Mouse (Mus musculus) liver, embryonic 11.5 days (tissue): Measurements from ENCODE around the gene G6pc2. TPM values are rescaled to one million over a fixed set of nuclear protein-coding genes. Genes with fewer than 3 reads are reported as not detected.

Experiments
- ATAC-seq: fragments of 200-750 bp; cut with Nextera tagmentation; replicated peaks from 2 replicates; pipeline ENCODE4 v1.8.0; 2017; ENCODE audit warnings: moderate number of reproducible peaks, mild to moderate bottlenecking, moderate TSS enrichment, moderate library complexity; ENCODE audit not compliant: low FRiP score
- DNase-seq: peaks from one replicate; pipeline ENCODE4 v3.0.0-alpha.2; 2017; ENCODE audit warnings: low spot score
- H3K27ac ChIP-seq: fragments of 300-500 bp; sonication (generic); 2 replicates; pipeline ENCODE4 v1.5.1; 2014; ENCODE audit warnings: mild to moderate bottlenecking, low read depth, low read length, control low read depth
- H3K27me3 ChIP-seq: fragments of 300-500 bp; sonication (generic); replicated peaks from 2 replicates; pipeline ENCODE4 v1.6.1; 2014; ENCODE audit warnings: low read length, mixed read lengths; ENCODE audit not compliant: control insufficient read depth, insufficient read depth
- H3K36me3 ChIP-seq: fragments of 300-500 bp; sonication (generic); 2 replicates; pipeline ENCODE4 v1.6.1; 2014; ENCODE audit warnings: mild to moderate bottlenecking, low read length, moderate library complexity, mixed read lengths; ENCODE audit not compliant: control insufficient read depth, insufficient read depth
- H3K4me1 ChIP-seq: fragments of 300-500 bp; sonication (generic); replicated peaks from 2 replicates; pipeline ENCODE4 v1.6.1; 2014; ENCODE audit warnings: low read length, mixed read lengths; ENCODE audit not compliant: control insufficient read depth, insufficient read depth
- H3K4me2 ChIP-seq: fragments of 300-500 bp; sonication (generic); 2 replicates; pipeline ENCODE4 v1.6.1; 2014; ENCODE audit warnings: mild to moderate bottlenecking, control low read depth, moderate library complexity
- H3K4me3 ChIP-seq: fragments of 300-500 bp; sonication (generic); 2 replicates; pipeline ENCODE4 v1.5.1; 2014; ENCODE audit warnings: low read depth, low read length, control low read depth
- H3K9ac ChIP-seq: fragments of 300-500 bp; sonication (generic); 2 replicates; pipeline ENCODE4 v1.6.1; 2014; ENCODE audit warnings: low read depth, low read length, control low read depth
- H3K9me3 ChIP-seq: fragments of 300-500 bp; sonication (generic); 2 replicates; pipeline ENCODE4 v1.6.1; 2016; ENCODE audit warnings: low read length, inconsistent platforms, mixed read lengths; ENCODE audit not compliant: control insufficient read depth
- WGBS: fragments of 180-500 bp; shearing (Covaris S2); extraction: QIAGEN DNeasy Blood & Tissue Kit; methylation state at CpG from one replicate; pipeline ENCODE4 v1.1.7; 2014; 5-methylcytosine and 5-hydroxymethylcytosine counted together
- polyA plus RNA-seq: library from polyadenylated mRNA; unstranded; fragments of >200 nt; fragmentation: Nextera tagmentation; extraction: Ambion mirVana; gene quantifications from 2 replicates; pipeline ENCODE4 v1.2.1, GENCODE M21; 2014

Gene G6pc2
- polyA plus RNA-seq, 1 experiment from 2014 or later = not detected

DNA sequence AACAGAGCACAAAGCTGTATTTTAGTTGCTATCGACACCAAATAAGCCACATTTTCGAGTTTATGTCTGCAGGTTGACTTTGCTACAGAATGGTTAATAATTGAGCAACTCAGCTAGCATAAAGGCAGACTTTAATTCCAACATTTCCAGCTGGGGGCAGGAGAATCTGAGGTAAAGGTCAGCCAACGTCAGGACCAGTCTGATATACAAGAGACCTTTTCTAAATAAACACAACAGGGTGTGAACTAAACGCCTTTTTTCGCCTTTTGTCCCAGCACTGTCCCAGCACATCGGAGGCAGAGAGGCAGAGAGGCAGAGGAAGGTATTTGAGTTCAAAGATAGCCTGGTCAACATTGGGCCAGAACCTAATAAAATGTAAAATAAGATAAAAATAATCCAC, 5.7 kb upstream of the G6pc2 start:
- Histone ChIP-seq H3K9me3 (no peaks in the 10 kb centered on the region), H3K4me3 (peak overlapping the region; percentile 75), H3K9ac (peak overlapping the region; percentile 79), H3K27me3 (no peaks in the 10 kb centered on the region), H3K4me2 (peak overlapping the region; percentile 75), H3K4me1 (peaks cover 3% of the 10 kb centered on the region; the same call in 1 of the 2 replicates), H3K27ac (0 out of 2 replicates have a peak overlapping the region, but pooled peaks have one; percentile 71), H3K36me3 (peaks cover 17% of the 10 kb centered on the region)
- 21% methylated on average over 6 of the region's 6 CpGs for WGBS
- DNase-seq = no peak
- no peak for ATAC-seq

DNA sequence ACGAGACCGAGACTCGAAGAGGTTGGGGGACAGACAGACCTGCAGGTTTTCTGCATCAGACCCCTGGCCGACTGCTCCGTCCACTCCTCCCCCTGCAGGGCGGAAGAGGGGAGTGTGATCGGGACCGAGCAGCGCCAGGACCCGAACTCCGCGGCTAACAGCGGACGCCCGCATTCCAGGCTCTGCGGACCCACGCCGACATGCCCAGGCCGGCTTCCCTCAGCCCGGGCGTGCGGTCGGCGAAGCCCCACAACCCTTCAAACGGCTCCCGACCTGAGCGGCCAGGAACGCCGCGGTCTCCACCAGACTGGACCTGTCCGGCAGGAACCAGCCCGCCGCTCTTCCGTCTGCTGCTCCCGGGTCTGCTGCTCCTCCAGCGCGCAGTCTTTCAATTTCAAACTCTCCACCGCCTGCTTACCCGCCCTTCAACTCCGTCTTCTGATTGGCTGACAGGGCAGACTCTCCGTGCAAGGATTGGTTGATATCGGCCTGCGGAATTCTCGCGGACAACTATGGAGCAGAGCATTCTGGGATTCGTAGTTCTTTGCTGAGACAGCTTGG, 5.0 kb upstream of the G6pc2 start, which contains the start of gene Spc25:
Gene Spc25, minus strand, starts transcription at position 404 of the 561 bp plus-strand sequence.
- under 1% methylated on average over 46 of the region's 46 CpGs for WGBS
- Histone ChIP-seq H3K4me2 (peak within 1 kb of the TSS; percentile 75), H3K4me3 (peak within 1 kb of the TSS; percentile 75), H3K4me1 (peaks cover 3% of the 10 kb centered on the region; the same call in 1 of the 2 replicates), H3K9ac (peak within 1 kb of the TSS; percentile 79), H3K9me3 (no peaks in the 10 kb centered on the region), H3K27ac (peak within 1 kb of the TSS; percentile 71), H3K36me3 (peaks cover 16% of the 10 kb centered on the region), H3K27me3 (no peaks in the 10 kb centered on the region)
- DNase-seq = peak; percentile 82
- ATAC-seq = peak; percentile 97

DNA sequence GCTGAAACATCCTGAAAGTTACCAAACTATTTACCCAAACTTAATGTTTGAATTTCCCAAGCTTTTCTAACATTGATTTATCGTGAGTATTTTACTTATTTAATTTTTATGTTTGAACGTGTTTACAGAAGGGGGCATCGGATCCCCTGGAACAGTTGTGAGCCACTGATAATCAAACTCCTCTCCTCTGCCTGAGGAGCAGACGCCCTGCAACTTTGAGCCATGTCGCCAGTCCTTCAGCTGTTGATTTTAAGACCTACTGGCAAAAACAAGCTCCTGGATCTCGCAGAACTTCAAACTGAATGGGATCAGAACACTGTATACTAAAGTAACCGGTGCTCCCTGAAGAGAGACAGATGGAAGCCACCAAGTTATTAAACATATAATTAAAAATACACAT, 4.3 kb upstream of the G6pc2 start:
- peak overlapping the region; percentile 75; the same call in 1 of the 2 replicates for H3K4me3 ChIP-seq
- H3K9me3 ChIP-seq = no peaks in the 10 kb centered on the region
- H3K4me1 ChIP-seq = peaks cover 3% of the 10 kb centered on the region; the same call in 1 of the 2 replicates
- H3K27me3 ChIP-seq = no peaks in the 10 kb centered on the region
- WGBS = 16% methylated on average over 7 of the region's 7 CpGs
- H3K4me2 ChIP-seq = peak overlapping the region; percentile 61
- no peak overlapping the region for H3K27ac ChIP-seq
- peak; percentile 68 for ATAC-seq
- peak overlapping the region; percentile 30; the same call in 1 of the 2 replicates for H3K9ac ChIP-seq
- no peak for DNase-seq
- peaks cover 9% of the 10 kb centered on the region for H3K36me3 ChIP-seq

DNA sequence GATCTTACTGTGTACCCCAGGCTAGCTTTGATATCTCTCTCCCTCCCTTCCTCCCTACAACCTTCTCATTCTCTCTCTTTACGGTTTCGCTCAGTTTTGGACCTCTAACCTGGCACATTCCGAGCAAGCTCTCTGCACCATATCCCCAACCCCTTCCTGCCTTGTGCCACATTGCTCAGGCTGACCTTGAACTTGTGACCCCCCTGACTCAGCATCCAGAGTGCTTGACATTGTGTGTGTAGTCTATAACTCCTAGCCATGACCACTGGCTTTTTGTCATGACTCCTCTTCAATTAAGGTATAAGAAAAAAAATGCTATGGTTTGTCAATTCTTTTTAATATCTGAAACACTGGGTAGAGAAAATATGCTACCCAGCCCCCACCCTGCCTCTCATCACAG, 1.2 kb upstream of the G6pc2 start:
- H3K9me3 ChIP-seq = no peaks in the 10 kb centered on the region
- H3K9ac ChIP-seq = no peak overlapping the region
- H3K27ac ChIP-seq = no peak overlapping the region
- no peak for DNase-seq
- no peak overlapping the region for H3K4me2 ChIP-seq
- no peaks in the 10 kb centered on the region for H3K27me3 ChIP-seq
- peaks cover 3% of the 10 kb centered on the region; the same call in 1 of the 2 replicates for H3K4me1 ChIP-seq
- WGBS = 86% methylated on average over 3 of the region's 3 CpGs
- no peak overlapping the region for H3K4me3 ChIP-seq
- H3K36me3 ChIP-seq = no peaks in the 10 kb centered on the region
- ATAC-seq = no peak

DNA sequence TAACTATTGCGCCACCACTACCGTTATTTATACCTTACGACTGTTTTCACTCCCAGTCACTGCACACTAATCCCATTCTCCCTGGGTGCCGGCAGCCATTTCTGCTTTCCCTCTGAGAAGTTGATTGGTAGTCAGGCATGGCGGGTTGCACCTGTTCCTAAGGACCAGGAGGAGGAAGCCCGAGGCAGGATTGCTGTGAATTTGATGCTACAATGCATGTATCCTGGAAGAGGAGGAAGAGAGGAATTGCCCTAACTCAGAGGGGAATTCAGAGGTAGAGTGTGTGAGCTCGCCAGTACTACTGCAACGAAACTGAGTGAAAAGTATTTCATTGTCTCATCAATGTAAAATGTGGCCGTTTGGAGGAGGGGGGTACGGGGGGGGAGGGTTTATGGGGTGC, 1.8 kb downstream of the G6pc2 start:
- WGBS = 68% methylated on average over 10 of the region's 10 CpGs
- Histone ChIP-seq H3K4me2 (no peak overlapping the region), H3K4me1 (no peaks in the 10 kb centered on the region), H3K9ac (no peak overlapping the region), H3K9me3 (no peaks in the 10 kb centered on the region), H3K27me3 (no peaks in the 10 kb centered on the region), H3K27ac (no peak overlapping the region), H3K4me3 (no peak overlapping the region), H3K36me3 (no peaks in the 10 kb centered on the region)
- no peak for DNase-seq
- no peak for ATAC-seq

DNA sequence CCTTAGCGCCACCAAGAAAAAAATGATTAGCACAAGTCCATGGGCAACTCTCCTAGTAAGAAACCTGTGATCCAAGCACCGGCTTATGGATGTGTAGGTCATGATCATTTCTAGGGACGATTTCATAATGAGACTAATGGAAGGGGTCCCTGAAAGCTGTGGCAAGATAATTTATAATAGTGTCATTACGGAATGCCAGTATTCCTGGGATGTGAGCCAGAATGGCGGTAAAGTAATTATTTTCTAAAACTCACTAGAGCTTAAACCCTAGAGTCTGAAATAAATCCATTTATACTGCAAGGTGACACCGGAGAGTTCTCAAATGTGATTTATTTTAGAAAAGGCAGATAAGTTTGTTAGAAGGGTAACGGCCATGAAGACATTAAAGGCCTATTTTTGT, 4.4 kb downstream of the G6pc2 start:
- no peaks in the 10 kb centered on the region for H3K4me1 ChIP-seq
- no peaks in the 10 kb centered on the region for H3K36me3 ChIP-seq
- no peak overlapping the region for H3K9ac ChIP-seq
- no peak overlapping the region for H3K27ac ChIP-seq
- H3K4me2 ChIP-seq = no peak overlapping the region
- H3K9me3 ChIP-seq = no peaks in the 10 kb centered on the region
- H3K27me3 ChIP-seq = no peaks in the 10 kb centered on the region
- WGBS = 78% methylated on average over 7 of the region's 7 CpGs
- ATAC-seq = no peak
- no peak for DNase-seq
- no peak overlapping the region for H3K4me3 ChIP-seq

DNA sequence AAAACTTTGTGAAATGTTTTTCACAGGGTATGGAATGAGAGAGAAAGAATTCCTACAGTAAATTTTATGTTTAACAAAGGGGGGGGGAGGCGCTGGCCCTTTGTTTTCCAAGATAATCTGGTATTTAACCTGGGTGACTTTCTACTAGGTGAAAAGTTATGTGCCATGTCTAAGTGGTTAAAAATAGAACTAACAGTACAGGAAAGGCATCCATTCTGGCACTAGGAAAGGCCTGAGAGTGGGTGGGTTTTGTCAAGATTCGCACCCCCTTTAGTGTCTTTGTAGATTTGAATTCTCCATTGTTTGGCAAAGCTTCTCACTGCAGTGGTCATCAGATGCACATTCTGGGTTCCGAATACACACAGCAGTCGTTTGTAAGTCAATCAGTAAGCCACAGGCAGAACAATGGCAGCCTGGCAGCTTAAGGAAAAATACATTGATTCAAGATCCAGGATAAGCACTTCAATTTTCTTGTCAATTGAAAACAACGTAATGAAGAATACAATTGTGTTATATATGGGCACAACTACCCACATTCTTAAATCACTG, 11.1 kb downstream of the G6pc2 start:
- Histone ChIP-seq H3K36me3 (no peaks in the 10 kb centered on the region), H3K4me1 (no peaks in the 10 kb centered on the region), H3K9ac (no peak overlapping the region), H3K9me3 (no peaks in the 10 kb centered on the region), H3K4me3 (no peak overlapping the region), H3K27ac (no peak overlapping the region), H3K27me3 (no peaks in the 10 kb centered on the region), H3K4me2 (no peak overlapping the region)
- no peak for ATAC-seq
- DNase-seq = no peak
- WGBS = 73% methylated on average over 5 of the region's 5 CpGs

DNA sequence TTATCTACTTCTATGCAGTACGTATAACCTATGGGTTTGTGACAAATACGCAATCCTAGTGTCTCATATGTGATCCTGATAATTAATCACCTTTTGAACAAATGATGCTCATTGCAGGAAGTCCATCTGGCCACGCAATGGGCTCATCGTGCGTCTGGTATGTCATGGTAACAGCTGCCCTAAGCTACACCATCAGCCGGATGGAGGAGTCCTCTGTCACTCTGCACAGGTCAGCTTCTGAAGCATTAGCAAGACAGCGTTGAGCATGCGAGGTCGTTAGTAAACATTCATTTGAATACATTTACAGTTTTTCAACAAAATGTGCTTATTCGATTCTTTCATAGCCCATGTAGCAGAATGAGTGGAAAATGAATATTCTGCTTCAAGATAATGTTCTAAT, 11.9 kb downstream of the G6pc2 start:
- H3K36me3 ChIP-seq = no peaks in the 10 kb centered on the region
- H3K27ac ChIP-seq = no peak overlapping the region
- no peak for ATAC-seq
- H3K4me1 ChIP-seq = no peaks in the 10 kb centered on the region
- H3K27me3 ChIP-seq = no peaks in the 10 kb centered on the region
- 84% methylated on average over 10 of the region's 10 CpGs for WGBS
- DNase-seq = no peak
- no peaks in the 10 kb centered on the region for H3K9me3 ChIP-seq
- H3K4me3 ChIP-seq = no peak overlapping the region
- no peak overlapping the region for H3K4me2 ChIP-seq
- no peak overlapping the region for H3K9ac ChIP-seq

DNA sequence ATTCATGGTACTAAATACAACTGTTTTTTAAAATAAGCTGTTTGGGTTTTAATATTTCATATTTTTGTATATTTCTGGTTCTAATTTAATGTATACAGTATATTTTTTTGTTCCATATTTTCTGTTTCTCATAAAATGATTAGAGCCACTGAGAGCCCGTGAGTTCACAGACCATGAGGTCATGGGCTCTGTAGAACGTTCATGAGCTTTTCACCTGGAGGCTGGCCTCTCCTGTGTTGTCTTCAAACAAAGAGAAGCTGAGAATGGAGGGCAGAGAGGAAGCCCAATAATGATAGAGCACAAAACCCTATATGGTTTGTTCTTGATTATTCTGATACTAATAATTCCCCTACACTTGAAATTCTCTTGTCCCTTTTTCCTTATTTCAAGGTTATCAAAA, 13.9 kb downstream of the G6pc2 start:
- no peak for DNase-seq
- Histone ChIP-seq H3K9me3 (no peaks in the 10 kb centered on the region), H3K4me1 (no peaks in the 10 kb centered on the region), H3K9ac (no peak overlapping the region), H3K4me3 (no peak overlapping the region), H3K36me3 (no peaks in the 10 kb centered on the region), H3K27me3 (no peaks in the 10 kb centered on the region), H3K4me2 (no peak overlapping the region), H3K27ac (no peak overlapping the region)
- WGBS = 59% methylated on average over 2 of the region's 2 CpGs
- ATAC-seq = no peak
